Mouse (Mus musculus) midbrain, embryonic 12.5 days (tissue): ENCODE data around the gene Igf1r. TPM values are rescaled to one million over a fixed set of nuclear protein-coding genes. Genes with fewer than 3 reads are reported as not detected.
"Not testable (repeated sequence)": the region's sequence is repeated elsewhere in the genome, so short reads cannot be mapped to it uniquely, and the experiment has no call there.

Source experiments
- ATAC-seq: fragments of 200-750 bp; cut with Nextera tagmentation; 2 replicates; pipeline ENCODE4 v1.8.0; 2017; ENCODE audit warnings: low read depth, moderate TSS enrichment, moderate library complexity; ENCODE audit not compliant: low FRiP score
- H3K27ac ChIP-seq: fragments of 300-500 bp; sonication (generic); replicated peaks from 2 replicates; pipeline ENCODE4 v1.5.1; 2016; ENCODE audit warnings: mild to moderate bottlenecking
- H3K27me3 ChIP-seq: fragments of 300-500 bp; sonication (generic); 2 replicates; pipeline ENCODE4 v1.6.1; 2016; ENCODE audit warnings: mild to moderate bottlenecking
- H3K36me3 ChIP-seq: fragments of 300-500 bp; sonication (generic); 2 replicates; pipeline ENCODE4 v1.6.1; 2016
- H3K4me1 ChIP-seq: fragments of 300-500 bp; sonication (generic); 2 replicates; pipeline ENCODE4 v1.6.1; 2016
- H3K4me2 ChIP-seq: fragments of 300-500 bp; sonication (generic); replicated peaks from 2 replicates; pipeline ENCODE4 v1.6.1; 2016; ENCODE audit warnings: mild to moderate bottlenecking, moderate library complexity
- H3K4me3 ChIP-seq: fragments of 300-500 bp; sonication (generic); 2 replicates; pipeline ENCODE4 v1.5.1; 2016; ENCODE audit warnings: mild to moderate bottlenecking
- H3K9ac ChIP-seq: fragments of 300-500 bp; sonication (generic); replicated peaks from 2 replicates; pipeline ENCODE4 v1.6.1; 2016; ENCODE audit warnings: mild to moderate bottlenecking, moderate library complexity
- H3K9me3 ChIP-seq: fragments of 300-500 bp; sonication (generic); 2 replicates; pipeline ENCODE4 v1.6.1; 2016; ENCODE audit warnings: mild to moderate bottlenecking
- WGBS: fragments of 180-500 bp; shearing (Covaris S2); methylation state at CpG from one replicate; pipeline ENCODE4 v1.1.7; 2016; 5-methylcytosine and 5-hydroxymethylcytosine counted together
- polyA plus RNA-seq: library from polyadenylated mRNA; unstranded; fragments of >200 nt; fragmentation: Nextera tagmentation; extraction: Ambion mirVana; gene quantifications from 2 replicates; pipeline ENCODE4 v1.2.1, GENCODE M21; 2016

Igf1r gene
- polyA plus RNA-seq, 1 experiment from 2014 or later, result 37.6 TPM

DNA sequence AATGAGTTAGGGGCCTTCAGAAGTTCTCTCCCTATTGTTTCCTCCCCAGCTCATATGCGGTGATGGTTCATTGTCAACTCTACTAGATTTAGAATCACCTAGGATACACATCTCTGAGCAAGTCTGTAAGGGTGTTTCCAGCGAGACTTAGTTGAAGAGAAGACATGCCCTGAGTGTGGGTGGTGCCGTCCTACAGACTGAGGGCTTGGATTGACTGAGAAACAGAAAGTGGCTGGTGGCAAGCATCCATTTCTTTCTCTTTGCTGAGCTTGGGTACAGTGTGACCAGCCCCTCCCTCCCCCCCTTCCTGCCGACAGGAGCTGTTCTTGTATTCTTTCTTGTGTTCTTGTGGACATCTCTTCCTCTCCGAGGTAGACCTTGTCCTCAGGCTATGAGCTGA lies 328.7 kb downstream of the Igf1r start:
- ATAC-seq, result no peak
- WGBS, result 79% methylated on average over 5 of the region's 5 CpGs
- Histone ChIP-seq H3K4me2 (no peak overlapping the region), H3K9me3 (no peaks in the 10 kb centered on the region), H3K9ac (no peak overlapping the region), H3K27ac (no peak overlapping the region), H3K4me1 (peaks cover 2% of the 10 kb centered on the region), H3K27me3 (peaks cover 20% of the 10 kb centered on the region), H3K36me3 (no peaks in the 10 kb centered on the region), H3K4me3 (no peak overlapping the region)

DNA sequence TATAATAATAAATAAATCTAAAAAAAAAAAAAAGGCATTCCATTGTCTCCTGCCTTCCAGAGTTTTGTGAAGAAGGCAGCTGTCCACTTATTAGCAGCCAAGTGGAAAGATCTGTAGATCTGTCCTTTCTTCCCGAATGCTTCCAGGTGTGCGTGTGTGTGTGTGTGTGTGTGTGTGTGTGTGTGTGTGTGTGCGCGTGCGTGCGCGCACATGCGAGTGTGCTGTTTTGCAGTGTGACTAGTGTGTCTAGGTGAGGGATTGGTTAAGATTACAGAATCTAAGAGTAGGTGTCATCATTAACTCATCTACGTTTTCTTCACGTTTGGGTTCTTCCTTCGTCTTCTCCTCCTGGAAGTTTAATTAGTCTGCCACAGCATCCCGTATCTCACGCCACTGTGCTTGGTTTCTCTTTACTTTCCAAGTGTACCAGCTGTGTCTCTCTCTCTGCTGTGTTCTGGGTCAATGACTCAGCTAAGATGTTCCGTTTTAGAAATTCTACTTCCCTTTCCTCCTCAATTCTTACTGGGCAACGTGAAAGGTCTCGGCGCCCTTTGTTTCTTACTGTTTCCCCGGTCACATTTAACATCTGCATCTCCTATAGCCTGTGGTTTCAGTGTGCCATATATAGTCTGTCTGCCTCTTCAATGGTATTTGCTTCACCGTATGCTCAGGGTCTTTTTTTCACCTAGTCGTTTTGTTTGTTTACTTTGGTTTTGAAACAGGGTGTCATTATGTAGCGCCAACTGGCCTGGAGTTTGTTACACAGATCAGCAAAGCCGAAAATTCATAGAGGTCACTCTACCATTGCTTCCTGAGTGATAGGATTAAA lies 329.9 kb downstream of the Igf1r start:
- H3K4me3 ChIP-seq, result no peak overlapping the region
- no peaks in the 10 kb centered on the region for H3K4me1 ChIP-seq
- ATAC-seq, result no peak
- H3K9ac ChIP-seq, result no peak overlapping the region
- H3K27me3 ChIP-seq, result peaks cover 12% of the 10 kb centered on the region; the same call in 1 of the 2 replicates
- no peak overlapping the region for H3K4me2 ChIP-seq
- no peak overlapping the region for H3K27ac ChIP-seq
- no peaks in the 10 kb centered on the region for H3K9me3 ChIP-seq
- no peaks in the 10 kb centered on the region for H3K36me3 ChIP-seq
- 88% methylated on average over 22 of the region's 22 CpGs for WGBS

DNA sequence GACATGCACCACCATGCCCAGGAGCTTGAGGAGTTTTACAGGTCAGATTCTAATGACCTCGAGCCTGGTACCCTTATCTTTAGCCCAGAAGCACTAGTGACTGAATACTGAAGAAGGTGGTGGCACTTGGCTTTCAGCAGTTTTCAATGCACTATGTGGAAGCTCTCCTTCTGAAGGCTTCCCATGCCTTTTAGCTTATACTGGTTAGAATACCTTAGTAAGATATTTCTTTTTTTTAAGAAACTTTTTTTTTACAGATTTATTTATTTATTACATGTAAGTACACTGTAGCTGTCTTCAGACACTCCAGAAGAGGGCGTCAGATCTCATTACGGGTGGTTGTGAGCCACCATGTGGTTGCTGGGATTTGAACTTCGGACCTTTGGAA lies 330.5 kb downstream of the Igf1r start:
- H3K36me3 ChIP-seq, H3K9ac ChIP-seq, H3K9me3 ChIP-seq, H3K4me3 ChIP-seq, H3K27ac ChIP-seq, H3K27me3 ChIP-seq, H3K4me1 ChIP-seq, ATAC-seq, H3K4me2 ChIP-seq: not testable (repeated sequence)
- 81% methylated on average over 4 of the region's 4 CpGs for WGBS

Other genes with a start within 250 kb of the Igf1r start
- 1.9 and 2.4 TPM in 2 replicates for gene Synm, start 193.1 kb upstream of the Igf1r start, polyA plus RNA-seq